Mouse (Mus musculus) C2C12 (cell line): Measurements from ENCODE around the gene Prkg2.

ENCODE experiments used
- CEBPB ChIP-seq: IDR thresholded peaks from one replicate; pipeline ENCODE4 v1.6.1; 2011; ENCODE audit warnings: low read depth, mild to moderate bottlenecking, control low read depth, moderate library complexity
- CTCF ChIP-seq: IDR thresholded peaks from one replicate; pipeline ENCODE4 v1.5.1; 2011; ENCODE audit not compliant: control insufficient read depth, insufficient read depth, insufficient read length
- FOSL1 ChIP-seq: IDR thresholded peaks from one replicate; pipeline ENCODE4 v1.8.0; 2011; ENCODE audit warnings: mild to moderate bottlenecking, low read length; ENCODE audit not compliant: poor library complexity, insufficient read depth, severe bottlenecking
- MAX ChIP-seq: IDR thresholded peaks from one replicate; pipeline ENCODE4 v1.6.1; 2011; ENCODE audit warnings: mild to moderate bottlenecking, control low read depth
- MYOD1 ChIP-seq: IDR thresholded peaks from one replicate; pipeline ENCODE4 v1.6.1; 2011; ENCODE audit warnings: low read depth; ENCODE audit not compliant: control insufficient read depth, insufficient read length
- MYOG ChIP-seq: IDR thresholded peaks from one replicate; pipeline ENCODE4 v1.6.1; 2011; ENCODE audit not compliant: control insufficient read depth, insufficient read length; ENCODE audit errors: extremely low read depth
- USF1 ChIP-seq: IDR thresholded peaks from one replicate; pipeline ENCODE4 v1.6.1; 2011; ENCODE audit warnings: low read depth, mild to moderate bottlenecking, control low read depth, moderate library complexity

DNA sequence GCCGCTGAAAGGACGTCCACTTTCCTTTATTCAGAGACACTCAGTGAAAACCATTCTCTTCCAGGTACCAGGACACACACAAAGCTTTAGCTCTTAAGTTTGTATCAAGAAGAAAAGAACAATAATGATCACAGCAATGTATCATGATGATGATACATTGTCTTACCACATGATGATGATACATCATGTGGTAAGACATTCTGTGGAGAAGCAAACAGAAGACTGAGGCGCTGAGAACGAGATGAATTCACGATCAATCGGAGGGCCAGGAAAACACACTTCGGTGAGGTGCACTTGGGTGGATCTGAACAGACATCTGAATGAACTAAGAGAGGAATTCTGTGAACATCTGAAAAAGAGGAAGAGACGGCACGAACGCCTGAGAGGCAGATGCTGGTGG lies 87.4 kb downstream of the Prkg2 start:
- TF ChIP-seq CTCF (no peak), USF1 (peak; percentile 69), MAX (no peak), MYOD1 (no peak), CEBPB (peak; percentile 8), MYOG (no peak), FOSL1 (peak; percentile 13)
